Mouse (Mus musculus) megakaryocyte, embryonic 14.5 days (primary cell): ENCODE measurements around the gene 6030408B16Rik.

ENCODE experiments used
- FLI1 ChIP-seq: IDR thresholded peaks from 2 replicates; pipeline ENCODE4 v1.6.1; 2012; ENCODE audit warnings: low read length, inconsistent platforms, mixed read lengths
- GATA1 ChIP-seq: IDR thresholded peaks from 3 replicates; pipeline ENCODE4 v1.6.1; 2012; ENCODE audit warnings: mixed read lengths, low read length, inconsistent platforms, borderline replicate concordance

- no peak for TF ChIP-seq GATA1
- TF ChIP-seq FLI1 = no peak
These were observed 22.8 kb downstream of the 6030408B16Rik start for GRCm38 (mm10) chr15:101315832-101316231.
